Mouse (Mus musculus): ENCODE results near the gene Adap1.

Adap1 gene

GRCm38 (mm10) chr5:139243384-139243783, 82.0 kb downstream of the Adap1 start:
- DNase-seq = no peak

- no peak for DNase-seq
Observed at GRCm38 (mm10) chr5:139241022-139241761, 84.2 kb downstream of the Adap1 start.

GRCm38 (mm10) chr5:139237436-139237835, 88.0 kb downstream of the Adap1 start:
- DNase-seq = no peak

- no peak for DNase-seq
Observed at GRCm38 (mm10) chr5:139234423-139234822, 91.0 kb downstream of the Adap1 start.

- DNase-seq = no peak
Observed at GRCm38 (mm10) chr5:139232083-139232482, 93.3 kb downstream of the Adap1 start.

- DNase-seq = no peak
Observed at GRCm38 (mm10) chr5:139229716-139230115, 95.7 kb downstream of the Adap1 start.

GRCm38 (mm10) chr5:139228318-139228717, 97.1 kb downstream of the Adap1 start:
- no peak for DNase-seq

GRCm38 (mm10) chr5:139227645-139228044, 97.8 kb downstream of the Adap1 start:
- DNase-seq = no peak

- no peak for DNase-seq
Observed at GRCm38 (mm10) chr5:139227236-139227635, 98.2 kb downstream of the Adap1 start.

GRCm38 (mm10) chr5:139223331-139223730, 102.1 kb downstream of the Adap1 start:
- DNase-seq = no peak

Measured in lung, postnatal 36 days (tissue).